Mouse (Mus musculus): ENCODE results near the gene Zfp385b.

The Zfp385b gene

DNA sequence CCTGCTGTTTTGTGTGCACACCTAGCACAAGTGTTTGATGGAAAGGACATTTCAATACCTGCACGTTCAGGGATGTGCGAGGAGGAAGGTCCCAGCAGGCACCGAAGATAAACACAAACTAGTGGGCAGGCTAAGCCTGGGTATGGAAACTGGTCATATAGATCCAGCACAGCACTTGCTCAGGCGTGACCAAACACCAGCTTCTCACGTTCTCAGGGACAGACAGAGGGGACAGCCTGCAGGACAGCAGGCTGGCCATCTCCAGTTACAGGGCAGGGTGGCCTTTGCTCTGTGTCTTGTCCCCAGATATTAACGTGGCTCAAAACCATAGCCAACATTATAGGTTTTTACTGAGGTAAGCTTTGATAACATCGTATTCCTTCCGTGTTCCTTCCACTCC, 128.3 kb downstream of the Zfp385b start:
- DNase-seq = no peak

DNA sequence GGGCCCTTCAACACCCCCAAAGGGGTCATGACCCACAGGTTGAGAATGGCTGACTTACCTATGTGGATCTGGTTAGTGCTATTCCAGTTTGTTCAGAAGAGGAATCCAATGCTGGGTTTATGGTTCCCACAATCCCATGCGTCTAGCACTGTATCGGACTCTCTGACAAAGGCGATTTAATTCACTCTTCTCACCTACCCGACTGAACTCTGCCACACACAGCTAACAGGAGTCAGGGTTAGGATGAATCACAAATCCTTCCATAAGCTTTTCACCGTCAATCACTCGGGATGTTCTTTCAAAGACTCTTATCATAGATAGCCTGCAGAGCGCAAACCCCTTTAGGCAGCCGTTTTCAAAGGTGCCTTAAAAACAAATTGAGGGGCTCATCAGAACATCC, 129.1 kb downstream of the Zfp385b start:
- no peak for DNase-seq

DNA sequence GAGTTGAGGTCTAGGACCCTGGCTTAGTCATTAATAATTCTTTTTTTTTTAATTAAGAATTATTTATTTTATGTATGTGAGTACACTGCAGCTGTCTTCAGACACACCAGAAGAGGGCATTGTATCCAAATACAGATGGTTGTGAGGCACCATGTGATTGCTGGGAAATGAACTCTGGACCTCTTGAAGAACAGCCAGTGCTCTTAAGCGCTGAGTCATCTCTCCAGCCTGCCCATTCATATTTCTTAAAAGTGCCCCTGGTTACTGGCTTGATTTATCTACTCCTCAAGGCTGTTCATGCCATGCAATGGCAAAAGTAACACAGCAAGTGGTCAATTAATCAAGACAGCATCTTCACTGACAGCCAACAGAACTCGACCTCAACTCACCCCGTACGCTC, 130.8 kb downstream of the Zfp385b start:
- DNase-seq = peak; percentile 28 to 50

DNA sequence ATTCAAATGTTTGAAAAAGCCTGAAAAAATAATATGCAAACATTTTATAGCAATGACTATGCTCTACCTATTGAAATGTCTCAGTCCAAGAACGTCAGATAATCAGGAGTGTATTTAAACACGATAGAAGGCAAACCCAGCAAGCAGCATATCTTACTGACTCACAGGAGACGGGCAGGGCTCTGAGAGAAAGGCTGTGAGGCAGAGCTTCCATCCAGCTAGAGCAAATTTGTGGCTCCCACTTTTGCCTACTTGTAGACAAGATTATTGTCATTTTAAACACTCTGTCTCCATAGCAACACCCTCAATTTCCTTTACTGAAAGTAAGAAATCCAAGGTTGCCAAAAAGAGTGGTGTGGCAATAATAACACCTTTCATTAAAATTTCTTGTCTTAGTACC, 135.4 kb downstream of the Zfp385b start:
- no peak for DNase-seq

DNA sequence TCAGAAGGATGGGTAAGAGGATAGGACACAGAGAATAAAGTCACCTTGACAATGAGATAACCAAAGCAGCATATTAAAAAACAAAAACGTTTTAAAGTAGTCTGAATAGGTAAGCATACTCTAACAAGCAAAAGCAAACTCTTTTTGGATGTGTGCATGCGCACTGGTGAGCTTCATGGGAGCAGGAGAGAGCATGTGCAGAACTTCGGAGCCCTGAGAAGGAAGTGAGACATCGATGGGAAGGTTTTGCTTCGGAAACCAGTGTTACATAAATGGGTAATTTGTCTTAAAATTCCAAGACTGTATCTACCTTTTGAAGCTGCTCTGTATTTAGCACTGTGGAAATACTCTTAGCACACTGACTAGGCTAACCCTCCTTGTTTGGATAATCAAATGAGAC, 137.2 kb downstream of the Zfp385b start:
- no peak for DNase-seq

DNA sequence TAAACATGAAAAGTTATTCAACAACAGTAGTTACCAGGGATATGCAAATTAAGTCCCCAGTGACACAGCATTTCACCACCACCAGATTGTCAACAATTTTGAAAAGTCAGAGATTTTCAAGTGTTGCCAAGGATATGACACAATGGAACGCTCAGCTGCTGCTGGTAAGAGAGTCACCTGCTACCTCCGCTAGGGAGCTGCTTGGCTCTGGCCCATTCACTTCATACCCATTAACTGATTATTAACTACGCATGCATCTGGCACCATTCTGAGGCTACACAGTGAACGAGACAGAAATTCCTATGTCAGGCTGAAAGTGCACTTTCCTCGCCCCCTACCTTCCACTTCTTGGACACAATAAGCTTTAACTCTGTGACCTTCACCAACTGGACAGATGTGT, 137.7 kb downstream of the Zfp385b start:
- peak; percentile 56 to 78 for DNase-seq

DNA sequence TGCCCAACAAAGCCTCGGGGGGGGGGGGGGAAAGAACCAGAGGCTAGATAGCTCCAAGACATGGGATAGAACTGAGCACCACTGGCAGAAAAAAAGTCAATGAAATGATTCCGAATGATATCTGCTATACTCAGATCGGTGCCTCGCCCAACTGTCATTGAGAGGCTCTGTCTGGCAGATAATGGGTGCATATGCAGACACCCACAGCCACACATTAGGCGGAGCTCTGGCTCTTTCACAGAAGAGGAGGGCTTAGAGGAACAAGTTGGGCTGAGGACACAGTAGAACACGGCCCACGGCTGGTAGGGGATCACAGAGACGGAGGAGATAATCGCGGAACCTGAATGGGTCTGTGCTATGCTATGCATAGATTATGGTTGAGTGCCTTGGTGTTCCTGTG, 145.7 kb downstream of the Zfp385b start:
- no peak for DNase-seq

DNA sequence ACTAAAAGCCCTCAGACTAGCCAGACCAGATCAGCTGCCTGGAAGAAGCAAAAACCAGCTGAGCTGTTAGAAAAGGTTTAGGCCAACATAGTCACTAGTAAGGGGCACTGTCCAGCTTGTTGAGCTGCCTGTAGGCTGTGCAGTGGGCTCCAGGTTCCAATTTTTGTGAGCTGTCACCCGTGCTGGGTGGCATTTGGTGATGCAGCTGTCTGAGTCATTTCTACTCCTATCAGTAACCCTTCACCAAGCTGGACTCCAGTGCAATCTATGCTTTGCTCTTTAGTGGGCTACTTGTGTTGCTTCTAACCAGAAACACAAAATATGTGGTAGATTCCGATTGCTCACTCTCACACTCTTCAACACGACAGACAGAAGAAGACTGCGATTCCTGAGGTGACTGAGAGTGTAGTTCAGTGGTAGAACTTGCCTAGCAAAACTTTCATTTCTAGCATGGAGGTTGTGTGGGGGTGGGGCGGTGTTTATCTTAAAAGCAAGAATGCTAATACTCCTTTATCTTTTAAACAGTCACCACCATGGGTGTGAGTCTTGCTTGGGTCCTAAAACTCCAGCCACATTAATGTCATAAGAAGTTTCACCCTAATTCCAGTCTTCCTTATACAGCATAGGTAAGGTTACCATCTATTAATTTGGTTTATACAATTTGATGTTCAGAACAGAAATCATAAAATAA, 147.1 kb downstream of the Zfp385b start:
- no peak for DNase-seq

DNA sequence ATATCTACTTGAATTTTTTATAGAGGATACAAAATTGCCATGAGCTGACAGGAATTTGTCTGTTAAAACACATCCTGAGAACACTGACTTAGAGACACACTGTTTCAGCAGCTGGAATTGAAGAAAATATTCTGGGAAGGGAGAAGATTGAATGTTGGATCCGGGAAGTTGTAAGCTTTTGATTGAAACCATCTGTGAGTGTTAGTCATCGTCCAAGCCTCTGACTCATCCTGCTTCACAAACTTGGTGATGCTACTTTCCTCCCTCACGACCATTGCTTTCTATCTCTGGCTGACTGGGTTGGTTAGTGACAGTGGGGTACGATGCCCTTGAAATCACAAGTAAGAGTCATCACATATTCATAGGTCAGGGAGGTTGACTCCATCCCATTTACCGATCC, 157.3 kb downstream of the Zfp385b start:
- DNase-seq = no peak

DNA sequence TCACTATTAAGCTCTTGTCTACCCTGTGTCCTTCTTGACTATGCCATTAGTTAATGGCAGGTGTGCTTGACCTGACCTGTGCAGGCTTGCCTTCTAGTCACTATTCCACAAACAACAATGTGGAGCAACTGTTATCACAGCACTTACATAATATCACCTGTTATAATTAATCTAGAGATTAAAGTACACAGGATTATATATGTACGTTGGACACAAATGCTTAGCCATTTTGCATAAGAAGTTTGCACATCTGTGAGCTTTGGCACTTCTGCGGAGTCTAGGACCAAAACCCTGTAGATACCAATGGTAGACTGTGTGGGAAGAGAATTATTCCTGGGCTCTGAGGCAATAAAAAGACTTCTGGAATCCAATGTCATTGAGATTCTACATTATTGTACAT, 165.8 kb downstream of the Zfp385b start:
- DNase-seq = no peak

DNA sequence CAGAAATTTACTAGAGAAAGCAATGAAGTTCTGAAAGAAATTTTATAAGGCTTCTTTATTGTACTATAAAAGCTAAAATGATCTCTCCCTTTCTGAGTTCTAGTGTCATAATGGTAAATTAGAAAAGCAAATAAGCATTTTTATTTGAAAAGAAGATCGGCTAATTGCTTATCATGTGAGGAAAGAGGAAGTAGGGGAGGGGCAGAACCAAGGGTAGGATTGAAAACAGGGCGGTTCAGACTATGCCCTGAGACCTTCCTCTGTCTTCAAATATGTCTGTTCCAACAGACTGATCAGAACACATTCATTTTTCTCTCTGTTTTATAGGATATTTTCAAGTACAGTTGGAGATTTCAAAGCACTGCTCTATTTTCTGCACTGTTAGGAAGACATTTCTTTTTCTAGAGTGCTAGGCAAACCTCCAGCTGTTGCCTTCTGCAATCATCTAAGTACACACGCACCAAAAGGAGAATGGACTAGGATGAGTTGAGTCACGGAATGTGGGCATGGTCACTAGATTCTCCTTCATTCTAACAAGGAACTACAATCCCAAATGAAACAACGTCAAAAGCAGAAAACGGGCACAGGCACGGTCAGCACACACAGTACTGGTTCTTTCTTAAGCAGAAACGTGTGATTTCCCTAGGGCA, 177.8 kb downstream of the Zfp385b start:
- no peak for DNase-seq

DNA sequence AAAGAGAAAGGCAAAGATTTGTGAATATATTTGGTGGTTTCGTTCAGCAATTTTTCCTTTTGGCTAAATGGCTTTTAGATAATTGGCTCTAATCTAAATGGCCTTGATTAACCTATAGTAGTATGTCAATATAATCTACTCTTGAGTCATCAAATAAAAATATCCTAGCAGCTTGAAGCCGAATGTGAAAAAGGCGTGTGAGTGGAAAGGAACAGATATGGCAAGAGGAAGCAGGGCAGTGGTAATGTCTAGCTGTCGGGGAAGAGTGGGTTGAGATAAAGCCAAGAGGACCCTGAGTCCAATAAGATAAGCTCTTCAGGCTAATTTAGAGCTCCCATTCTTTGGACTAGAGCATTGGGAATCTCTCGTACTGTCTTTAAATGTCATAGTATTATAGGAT, 179.4 kb downstream of the Zfp385b start:
- DNase-seq = no peak

DNA sequence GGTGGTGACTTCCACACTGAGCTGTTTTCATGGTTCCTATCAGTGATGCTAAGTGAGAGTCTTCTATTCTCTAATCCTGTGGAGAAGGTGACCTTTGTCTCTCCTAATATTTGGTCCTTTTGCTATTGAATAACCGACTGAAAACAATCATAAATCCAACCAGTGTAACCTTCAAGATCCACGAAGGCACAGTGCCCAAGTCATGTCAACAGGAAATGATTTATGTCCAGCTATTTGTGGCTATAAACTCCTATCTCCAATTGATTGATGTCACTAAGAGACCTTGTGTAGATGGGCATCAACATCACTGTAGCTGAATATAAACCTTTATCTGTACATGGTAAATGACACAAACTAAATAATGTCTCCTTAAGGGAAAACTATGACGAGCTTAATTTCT, 187.8 kb downstream of the Zfp385b start:
- no peak for DNase-seq

DNA sequence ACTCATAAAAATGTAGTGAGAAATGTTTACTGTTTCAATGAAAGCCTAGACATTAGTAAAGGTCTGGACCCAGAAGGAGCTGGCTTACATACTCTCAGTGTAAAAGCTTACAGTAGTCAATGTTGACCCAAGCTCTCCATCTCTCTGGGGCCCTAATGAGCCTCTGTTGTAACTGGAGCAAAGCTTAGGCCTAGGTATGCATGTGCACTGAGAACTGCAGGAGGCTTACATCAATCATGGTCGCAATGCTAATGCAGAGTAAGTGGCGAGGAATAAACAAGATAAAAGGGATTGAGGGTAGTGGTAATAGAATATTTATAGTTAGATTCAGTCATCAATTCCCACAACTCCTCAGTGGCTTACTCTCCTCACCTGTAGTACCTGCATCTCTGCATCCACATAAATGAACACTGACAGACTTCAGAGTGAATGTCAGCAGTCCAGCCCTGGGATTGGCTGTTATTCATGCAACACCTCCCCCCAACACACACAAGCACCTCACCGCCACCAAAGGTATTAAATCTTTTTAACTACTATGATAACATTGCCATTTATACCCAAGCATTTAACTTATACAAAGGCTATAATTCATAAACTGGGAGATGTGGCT, 191.7 kb downstream of the Zfp385b start:
- DNase-seq = no peak

DNA sequence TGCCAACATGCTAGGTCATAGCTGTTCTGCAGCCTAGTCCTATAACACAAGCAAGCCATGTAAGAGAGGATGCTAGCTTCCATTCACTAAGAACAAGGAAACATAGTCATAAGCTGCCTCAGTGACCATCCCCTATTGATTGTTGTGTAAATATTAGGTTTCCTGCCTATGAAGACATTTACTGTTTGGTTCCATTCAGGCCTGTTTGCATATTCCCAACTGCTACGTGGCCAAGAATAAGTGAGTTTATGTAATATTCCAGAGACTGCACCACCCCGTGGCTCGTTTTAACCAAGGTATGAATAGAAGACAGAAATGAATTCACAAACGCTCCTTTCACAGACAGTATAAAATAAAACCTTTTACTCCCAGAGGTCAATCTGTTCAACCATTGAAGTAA, 200.8 kb downstream of the Zfp385b start:
- DNase-seq = no peak

DNA sequence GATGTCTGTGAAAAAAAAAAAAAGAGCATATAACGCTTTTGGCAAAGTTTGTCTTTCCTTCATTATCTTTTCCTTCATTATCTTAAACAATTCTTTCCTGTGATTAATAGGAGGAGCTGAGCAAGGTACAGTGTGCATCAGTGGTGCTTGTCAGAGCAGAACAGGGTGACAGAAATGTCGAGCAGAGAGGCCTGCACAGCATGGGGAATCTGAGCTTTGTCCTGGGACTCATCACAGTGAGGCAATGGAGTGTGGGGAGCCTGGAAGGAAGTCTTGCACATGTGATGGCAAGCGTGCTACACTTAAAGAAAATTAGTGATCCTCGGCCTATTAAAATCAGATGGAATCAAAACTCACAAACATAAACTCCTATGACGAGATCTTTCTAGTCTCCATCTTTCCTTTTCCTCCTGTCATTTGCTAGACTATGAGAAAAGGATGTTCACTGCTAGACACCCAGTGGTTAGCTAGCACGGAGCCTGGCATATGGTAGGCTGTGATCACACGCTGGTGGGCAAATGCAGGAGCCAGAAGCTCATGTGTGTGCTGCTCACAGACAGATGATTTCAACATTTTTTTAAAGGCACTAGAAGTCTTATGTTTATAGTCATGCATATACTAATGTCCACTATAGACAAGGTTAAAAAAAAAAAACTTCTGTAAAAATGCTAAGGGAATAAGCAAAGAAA, 209.0 kb downstream of the Zfp385b start:
- no peak for DNase-seq

DNA sequence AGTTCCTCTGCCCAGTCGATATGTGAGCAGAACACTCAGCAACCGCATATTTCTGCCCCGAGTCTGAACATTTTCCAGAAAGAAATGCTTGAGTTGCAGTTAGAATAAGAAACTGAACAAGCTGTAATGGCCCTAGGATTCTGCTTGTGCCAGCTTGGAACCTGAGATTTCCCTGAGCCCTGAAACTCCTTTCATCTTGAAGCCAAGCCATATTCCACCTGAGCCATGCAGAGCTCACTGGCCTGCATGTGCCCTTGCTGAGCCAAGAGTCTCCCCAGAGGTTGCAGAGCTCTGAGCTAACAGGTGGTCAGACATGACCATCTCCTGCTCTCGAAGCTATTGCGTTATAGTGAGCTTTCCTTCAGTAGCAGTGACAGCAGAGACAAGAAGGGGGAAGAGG, 210.0 kb downstream of the Zfp385b start:
- DNase-seq = no peak

DNA sequence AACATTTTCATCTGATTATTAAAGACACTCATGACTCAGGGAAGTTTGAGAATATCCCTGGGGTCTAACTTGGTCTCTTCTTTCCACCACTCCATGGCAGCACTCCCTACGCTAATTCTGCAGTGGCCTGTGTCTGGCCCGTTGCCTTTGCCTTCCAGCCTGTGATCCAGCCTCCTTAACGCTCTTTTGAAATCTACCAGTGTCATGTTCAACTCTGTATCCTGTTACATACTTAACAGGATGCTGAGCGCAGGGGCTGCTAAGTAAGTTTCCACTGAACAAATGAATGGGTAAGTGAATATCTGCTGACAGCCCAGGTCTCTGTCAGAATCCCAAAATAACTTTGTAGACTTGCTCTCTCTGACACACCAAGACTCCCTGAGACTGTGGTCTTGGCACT, 210.8 kb downstream of the Zfp385b start:
- no peak for DNase-seq

DNA sequence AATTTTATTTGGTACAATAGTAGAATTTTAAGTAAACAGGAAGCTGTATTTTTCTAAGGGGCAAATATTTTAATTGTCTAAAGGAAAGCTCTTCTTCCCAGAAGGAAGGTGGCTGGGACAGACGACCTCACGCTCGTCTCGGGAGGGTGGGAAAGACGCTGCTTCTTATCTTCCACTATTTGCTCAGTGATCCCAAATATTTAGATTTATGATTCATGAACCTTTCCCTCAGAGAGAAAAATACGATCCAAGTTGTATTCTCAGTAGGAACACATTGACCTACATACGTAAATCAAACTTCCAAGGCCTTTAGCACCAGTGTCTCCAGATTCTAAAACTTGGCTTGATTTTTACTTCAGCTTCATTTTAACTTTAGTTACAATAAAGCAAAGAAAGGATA, 226.0 kb downstream of the Zfp385b start:
- peak in 1 of 2 experiments; percentile 0 for DNase-seq

DNA sequence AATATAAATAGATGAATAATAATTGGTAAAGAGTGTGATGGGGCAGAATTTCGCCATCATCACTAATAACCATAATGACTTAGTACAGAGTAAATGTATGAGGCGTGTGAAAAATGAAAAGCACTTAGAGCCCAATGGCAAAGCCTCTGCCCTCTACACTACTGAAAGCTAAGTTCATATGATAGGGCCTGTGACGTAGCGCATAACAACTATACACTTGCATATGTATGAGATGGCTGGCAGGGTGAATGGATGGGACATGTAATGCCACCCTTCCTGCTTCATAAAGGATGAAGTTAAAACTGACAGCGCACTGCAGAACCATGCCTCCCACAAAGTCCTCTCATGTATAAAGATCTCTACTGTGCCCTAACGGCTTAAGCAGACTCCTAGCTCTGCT, 226.9 kb downstream of the Zfp385b start:
- no peak for DNase-seq

DNA sequence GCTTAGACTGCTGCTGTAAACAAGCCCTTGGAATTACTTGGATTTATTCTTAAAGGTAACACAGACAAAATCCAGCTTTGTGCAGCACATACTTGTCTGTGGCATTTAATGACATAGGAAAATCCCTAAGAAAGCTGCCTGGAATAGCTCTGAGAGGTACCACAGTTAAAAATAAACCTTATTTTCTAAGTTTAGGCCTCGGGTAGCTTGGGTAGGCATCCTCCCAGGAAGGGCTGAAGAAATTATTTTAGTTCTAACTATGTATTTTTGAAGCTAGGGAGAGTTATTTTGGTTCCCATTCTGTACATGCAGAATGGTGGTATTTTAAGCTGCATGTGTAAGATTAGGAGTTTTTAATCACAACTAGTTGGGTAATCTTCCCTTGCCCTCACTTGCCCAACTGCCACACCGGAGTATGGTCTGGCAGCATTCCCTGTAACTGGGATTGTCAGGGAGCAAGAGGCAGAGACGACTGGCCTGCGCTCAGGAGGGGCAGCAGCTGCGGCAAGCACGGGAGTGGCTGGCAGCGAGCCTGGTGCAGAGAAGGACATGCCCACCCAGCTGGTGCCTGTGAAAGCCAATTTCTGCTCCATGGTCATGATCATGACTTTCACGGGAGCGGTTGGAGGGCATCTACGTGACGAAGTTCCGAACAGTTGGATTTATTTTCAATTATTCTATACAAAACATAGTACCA, 230.1 kb downstream of the Zfp385b start:
- no peak for DNase-seq

DNA sequence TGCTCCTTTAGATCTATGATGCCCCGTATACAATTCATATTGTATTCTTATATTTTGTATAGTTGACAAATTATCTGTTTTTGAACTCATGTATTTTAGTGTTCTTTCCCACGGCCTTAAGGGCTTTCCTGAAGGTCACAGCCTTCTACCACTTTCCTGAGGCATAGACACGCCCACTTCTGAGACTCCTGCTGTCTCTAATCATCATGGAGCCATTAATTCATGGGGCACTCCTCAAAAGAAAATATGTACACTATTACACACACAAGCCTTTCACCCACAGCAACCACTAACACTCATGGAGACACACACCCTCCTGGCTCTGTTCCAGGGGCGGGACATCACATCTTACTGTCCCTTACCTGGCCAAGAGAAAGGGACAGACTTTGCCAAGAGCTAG, 232.1 kb downstream of the Zfp385b start:
- DNase-seq = no peak
